ENCODE assay signal across 28 mouse cellular contexts in the genomic region with DNA sequence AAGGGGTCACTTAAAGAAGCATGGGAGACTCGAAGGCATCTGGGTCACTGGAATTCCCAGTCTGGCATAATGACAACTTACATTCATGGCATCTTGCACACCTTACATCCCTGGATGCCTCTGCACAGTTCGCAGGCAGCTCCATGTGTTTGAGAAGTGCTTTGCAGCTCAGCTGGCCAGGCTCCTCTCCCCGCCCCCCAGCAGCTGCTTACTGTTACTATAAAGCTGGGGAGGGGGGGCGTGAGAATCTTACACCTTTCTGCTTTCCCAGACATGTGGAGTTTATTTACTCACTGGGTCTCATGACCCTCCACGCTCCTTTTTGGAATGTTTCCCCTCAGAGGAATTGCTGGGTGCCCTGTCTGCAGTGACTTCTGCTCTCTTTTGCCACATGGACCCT.
"Had no signal": no experiment of that assay in that cellular context is flagged by ENCODE, and none has a peak within 500 bp of the region (broad histone marks: within the 10 kb centered on the region; RNA-seq: fewer than 3 reads in every experiment).

No protein-coding gene starts in this region.

- H3K4me1 ChIP-seq: embryonic facial prominence, embryonic 10.5 days; embryonic facial prominence, embryonic 12.5 days; embryonic facial prominence, embryonic 13.5 days; embryonic facial prominence, embryonic 15.5 days; forebrain, embryonic 10.5 days; forebrain, embryonic 12.5 days; forebrain, embryonic 13.5 days; forebrain, embryonic 15.5 days had no signal

- H3K4me2 ChIP-seq: embryonic facial prominence, embryonic 12.5 days; embryonic facial prominence, embryonic 13.5 days; embryonic facial prominence, embryonic 15.5 days; forebrain, embryonic 12.5 days; forebrain, embryonic 13.5 days; forebrain, embryonic 15.5 days had no signal

- H3K9me3 ChIP-seq: embryonic facial prominence, embryonic 15.5 days; forebrain, embryonic 15.5 days had no signal

- DNase-seq: cerebellum, adult 2 months; cerebellum, adult 8-10 months; cerebellum, adult 9-10 months; cerebellum, adult 9-11 months; cerebellum, postnatal 10 days; cerebellum, postnatal 14 days; cerebellum, postnatal 25 days; cerebellum, postnatal 36 days; embryo, embryonic 11 days; gastrocnemius, adult 2 months; gastrocnemius, postnatal 10 days; gastrocnemius, postnatal 14 days; gastrocnemius, postnatal 25 days; gastrocnemius, postnatal 36 days; heart, adult 11 months; heart, adult 18-20 months; heart, adult 2 months had no signal

- H3K27me3 ChIP-seq: embryonic facial prominence, embryonic 12.5 days; embryonic facial prominence, embryonic 13.5 days; embryonic facial prominence, embryonic 15.5 days; forebrain, embryonic 12.5 days; forebrain, embryonic 13.5 days; forebrain, embryonic 15.5 days had no signal

- ATAC-seq: forebrain, embryonic 13.5 days; forebrain, embryonic 14.5 days; forebrain, embryonic 15.5 days; forebrain, embryonic 16.5 days had no signal

- H3K27ac ChIP-seq: embryonic facial prominence, embryonic 10.5 days; embryonic facial prominence, embryonic 12.5 days; embryonic facial prominence, embryonic 13.5 days; embryonic facial prominence, embryonic 15.5 days; forebrain, embryonic 10.5 days; forebrain, embryonic 12.5 days; forebrain, embryonic 13.5 days; forebrain, embryonic 15.5 days; gastrocnemius, adult 2 months; heart, adult 2 months had no signal

- H3K4me3 ChIP-seq: embryonic facial prominence, embryonic 10.5 days; embryonic facial prominence, embryonic 12.5 days; embryonic facial prominence, embryonic 13.5 days; embryonic facial prominence, embryonic 15.5 days; erythroblast, embryonic 14.5 days; forebrain, embryonic 10.5 days; forebrain, embryonic 12.5 days; forebrain, embryonic 13.5 days; forebrain, embryonic 15.5 days; gastrocnemius, adult 2 months; heart, adult 2 months had no signal

- H3K36me3 ChIP-seq: embryonic facial prominence, embryonic 10.5 days; embryonic facial prominence, embryonic 12.5 days; embryonic facial prominence, embryonic 13.5 days; embryonic facial prominence, embryonic 15.5 days; forebrain, embryonic 10.5 days; forebrain, embryonic 12.5 days; forebrain, embryonic 15.5 days had no signal

- H3K9ac ChIP-seq: embryonic facial prominence, embryonic 12.5 days; embryonic facial prominence, embryonic 13.5 days; embryonic facial prominence, embryonic 15.5 days; forebrain, embryonic 12.5 days; forebrain, embryonic 13.5 days; forebrain, embryonic 15.5 days had no signal
